Mouse (Mus musculus) heart, embryonic 11.5 days (tissue): Measurements from ENCODE around the gene Krtap2-4. TPM values are rescaled to one million over a fixed set of nuclear protein-coding genes. Genes with fewer than 3 reads are reported as not detected.

Experiments
- ATAC-seq: fragments of 200-750 bp; cut with Nextera tagmentation; replicated peaks from 2 replicates; pipeline ENCODE4 v1.8.0; 2017; ENCODE audit warnings: moderate library complexity; ENCODE audit not compliant: insufficient number of reproducible peaks, low FRiP score, low TSS enrichment
- H3K27ac ChIP-seq: fragments of 300-500 bp; sonication (generic); 2 replicates; pipeline ENCODE4 v1.5.1; 2014; ENCODE audit warnings: mild to moderate bottlenecking, low read depth, low read length
- H3K27me3 ChIP-seq: fragments of 300-500 bp; sonication (generic); 2 replicates; pipeline ENCODE4 v1.6.1; 2014; ENCODE audit warnings: mild to moderate bottlenecking, low read length, mixed read lengths; ENCODE audit not compliant: control insufficient read depth, insufficient read depth
- H3K36me3 ChIP-seq: fragments of 300-500 bp; sonication (generic); 2 replicates; pipeline ENCODE4 v1.6.1; 2014; ENCODE audit warnings: mild to moderate bottlenecking, low read length, moderate library complexity, mixed read lengths; ENCODE audit not compliant: control insufficient read depth, insufficient read depth
- H3K4me1 ChIP-seq: fragments of 300-500 bp; sonication (generic); 2 replicates; pipeline ENCODE4 v1.6.1; 2014; ENCODE audit warnings: low read length; ENCODE audit not compliant: control insufficient read depth, insufficient read depth
- H3K4me2 ChIP-seq: fragments of 300-500 bp; sonication (generic); 2 replicates; pipeline ENCODE4 v1.6.1; 2014; ENCODE audit warnings: mild to moderate bottlenecking, moderate library complexity
- H3K4me3 ChIP-seq: fragments of 300-500 bp; sonication (generic); 2 replicates; pipeline ENCODE4 v1.5.1; 2014; ENCODE audit warnings: low read depth, low read length
- H3K9ac ChIP-seq: fragments of 300-500 bp; sonication (generic); 2 replicates; pipeline ENCODE4 v1.6.1; 2014; ENCODE audit warnings: mild to moderate bottlenecking, low read depth, low read length, moderate library complexity
- H3K9me3 ChIP-seq: fragments of 300-500 bp; sonication (generic); replicated peaks from 2 replicates; pipeline ENCODE4 v1.6.1; 2016; ENCODE audit warnings: low read length; ENCODE audit not compliant: control insufficient read depth
- WGBS: fragments of 180-500 bp; shearing (Covaris S2); extraction: QIAGEN DNeasy Blood & Tissue Kit; methylation state at CpG from one replicate; pipeline ENCODE4 v1.1.7; 2014; ENCODE audit not compliant: insufficient replicate concordance; 5-methylcytosine and 5-hydroxymethylcytosine counted together
- polyA plus RNA-seq: library from polyadenylated mRNA; unstranded; fragments of >200 nt; fragmentation: Nextera tagmentation; extraction: Ambion mirVana; gene quantifications from 2 replicates; pipeline ENCODE4 v1.2.1, GENCODE M21; 2014

Krtap2-4 gene
- polyA plus RNA-seq, 1 experiment from 2014 or later: not detected

DNA sequence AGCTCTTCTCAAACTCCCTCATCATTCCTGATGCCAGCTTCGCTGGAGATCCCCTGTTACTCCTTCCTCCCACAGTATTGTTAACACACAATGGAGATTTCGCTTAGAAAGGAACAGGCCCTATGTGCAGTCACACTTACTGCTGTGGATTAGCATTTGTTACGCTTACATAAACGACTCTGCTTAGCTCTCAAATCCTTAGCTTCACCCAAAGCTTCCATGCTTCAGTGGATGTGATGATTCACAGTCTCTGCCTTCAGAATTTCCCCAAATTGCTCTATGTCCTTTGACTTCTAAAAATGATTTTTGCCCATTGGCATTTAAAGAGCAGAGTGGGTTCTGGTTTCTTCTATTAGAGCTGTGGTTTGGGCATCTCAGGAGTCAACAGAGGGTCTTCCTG, 41.5 kb downstream of the Krtap2-4 start:
- Histone ChIP-seq H3K27me3 (no peaks in the 10 kb centered on the region), H3K4me1 (no peaks in the 10 kb centered on the region), H3K4me3 (no peak overlapping the region), H3K4me2 (no peak overlapping the region), H3K27ac (no peak overlapping the region), H3K9me3 (no peaks in the 10 kb centered on the region), H3K9ac (no peak overlapping the region), H3K36me3 (no peaks in the 10 kb centered on the region)
- WGBS: 66% methylated on average over 4 of the region's 4 CpGs
- ATAC-seq: no peak

DNA sequence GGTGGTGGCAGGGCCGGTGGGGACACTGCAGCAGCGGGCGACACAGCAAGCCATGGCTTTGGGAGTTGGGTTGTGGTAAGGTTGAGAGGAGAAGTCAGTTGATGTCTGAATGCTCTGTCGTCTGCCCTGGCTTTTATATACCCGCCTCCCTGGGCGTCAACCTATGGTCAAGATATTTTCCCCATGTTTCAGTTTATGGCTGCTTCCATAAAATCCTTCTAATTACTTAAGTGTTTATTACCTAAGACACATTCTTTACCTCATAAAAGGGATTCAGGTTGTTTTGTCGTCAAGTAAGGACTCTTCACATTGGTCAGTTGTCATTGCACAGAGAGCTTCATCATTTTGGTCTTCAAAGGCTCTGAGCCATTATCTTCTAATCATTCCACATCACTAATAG, 48.1 kb downstream of the Krtap2-4 start, which contains the start of gene Krtap3-1:
Krtap3-1 (minus strand) TSS at position 101 of the 400 bp plus-strand sequence.
- ATAC-seq: no peak
- H3K9me3 ChIP-seq: no peaks in the 10 kb centered on the region
- H3K4me2 ChIP-seq: no peak within 1 kb of the TSS
- H3K27ac ChIP-seq: no peak within 1 kb of the TSS
- no peak within 1 kb of the TSS for H3K9ac ChIP-seq
- no peaks in the 10 kb centered on the region for H3K27me3 ChIP-seq
- 77% methylated on average over 7 of the region's 7 CpGs for WGBS
- no peaks in the 10 kb centered on the region for H3K36me3 ChIP-seq
- H3K4me3 ChIP-seq: no peak within 1 kb of the TSS
- H3K4me1 ChIP-seq: no peaks in the 10 kb centered on the region

Other genes with a start within 250 kb of the Krtap2-4 start
- 0.16 TPM in 1 of 2 replicates, not detected in the other for gene Krt28, start 239.9 kb downstream of the Krtap2-4 start, polyA plus RNA-seq
- gene Krt10, start 225.5 kb downstream of the Krtap2-4 start, polyA plus RNA-seq: 12.9 and 14.9 TPM in 2 replicates
- gene Krt12, start 192.6 kb downstream of the Krtap2-4 start, polyA plus RNA-seq: not detected in 2 replicates
- 3.7 and 5.4 TPM in 2 replicates for gene Krt20, start 176.7 kb downstream of the Krtap2-4 start, polyA plus RNA-seq
- 0.43 and 0.51 TPM in 2 replicates for gene Krt23, start 121.7 kb downstream of the Krtap2-4 start, polyA plus RNA-seq
- not detected in 2 replicates for gene Krt39, start 93.5 kb downstream of the Krtap2-4 start, polyA plus RNA-seq
- gene Krt40, start 71.7 kb downstream of the Krtap2-4 start, polyA plus RNA-seq: not detected in 2 replicates
- gene Krtap3-3, start 64.0 kb downstream of the Krtap2-4 start, polyA plus RNA-seq: not detected in 2 replicates
- gene Krtap3-2, start 58.0 kb downstream of the Krtap2-4 start, polyA plus RNA-seq: not detected in 2 replicates
- not detected in 2 replicates for gene Gm11939, start 55.4 kb downstream of the Krtap2-4 start, polyA plus RNA-seq
- gene Krtap3-1, start 48.2 kb downstream of the Krtap2-4 start, polyA plus RNA-seq: not detected in 2 replicates
- not detected in 2 replicates for gene Krtap1-5, start 33.8 kb downstream of the Krtap2-4 start, polyA plus RNA-seq
- not detected in 2 replicates for gene Krtap1-4, start 31.2 kb downstream of the Krtap2-4 start, polyA plus RNA-seq
- gene Krtap1-3, start 23.5 kb downstream of the Krtap2-4 start, polyA plus RNA-seq: not detected in 2 replicates
- gene Krtap9-3, start 16.7 kb downstream of the Krtap2-4 start, polyA plus RNA-seq: not detected in 2 replicates
- gene Gm11938, start 11.5 kb downstream of the Krtap2-4 start, polyA plus RNA-seq: not detected in 2 replicates
- not detected in 2 replicates for gene Gm11937, start 4.7 kb downstream of the Krtap2-4 start, polyA plus RNA-seq
- gene Gm11562, start 5.6 kb upstream of the Krtap2-4 start, polyA plus RNA-seq: not detected in 2 replicates
- not detected in 2 replicates for gene Krtap4-1, start 13.4 kb upstream of the Krtap2-4 start, polyA plus RNA-seq
- gene Krtap4-2, start 20.2 kb upstream of the Krtap2-4 start, polyA plus RNA-seq: not detected in 2 replicates
- gene Krtap4-7, start 29.2 kb upstream of the Krtap2-4 start, polyA plus RNA-seq: not detected in 2 replicates
- not detected in 2 replicates for gene Gm11555, start 35.4 kb upstream of the Krtap2-4 start, polyA plus RNA-seq
- not detected in 2 replicates for gene Gm11563, start 44.1 kb upstream of the Krtap2-4 start, polyA plus RNA-seq
- not detected in 2 replicates for gene Krtap4-6, start 51.1 kb upstream of the Krtap2-4 start, polyA plus RNA-seq
- not detected in 2 replicates for gene Gm14190, start 75.9 kb upstream of the Krtap2-4 start, polyA plus RNA-seq
- not detected in 2 replicates for gene Gm14180, start 119.4 kb upstream of the Krtap2-4 start, polyA plus RNA-seq
- gene Gm11595, start 158.1 kb upstream of the Krtap2-4 start, polyA plus RNA-seq: not detected in 2 replicates
- not detected in 2 replicates for gene Krtap4-8, start 165.9 kb upstream of the Krtap2-4 start, polyA plus RNA-seq
- not detected in 2 replicates for gene Krtap4-9, start 170.4 kb upstream of the Krtap2-4 start, polyA plus RNA-seq
- gene Gm11596, start 178.6 kb upstream of the Krtap2-4 start, polyA plus RNA-seq: not detected in 2 replicates
- not detected in 2 replicates for gene Gm11569, start 184.1 kb upstream of the Krtap2-4 start, polyA plus RNA-seq
- gene Gm11554, start 189.6 kb upstream of the Krtap2-4 start, polyA plus RNA-seq: not detected in 2 replicates
- gene Krtap4-13, start 195.0 kb upstream of the Krtap2-4 start, polyA plus RNA-seq: not detected in 2 replicates
- gene Gm11564, start 200.8 kb upstream of the Krtap2-4 start, polyA plus RNA-seq: not detected in 2 replicates
- not detected in 2 replicates for gene 2300003K06Rik, start 223.2 kb upstream of the Krtap2-4 start, polyA plus RNA-seq
- not detected in 2 replicates for gene Krtap4-16, start 236.8 kb upstream of the Krtap2-4 start, polyA plus RNA-seq
- not detected in 2 replicates for gene Gm11568, start 243.1 kb upstream of the Krtap2-4 start, polyA plus RNA-seq
- gene Gm11559, start 249.6 kb upstream of the Krtap2-4 start, polyA plus RNA-seq: not detected in 2 replicates